Mouse (Mus musculus) kidney, postnatal 0 days (tissue): ENCODE results near the gene Cpm. TPM values are rescaled to one million over a fixed set of nuclear protein-coding genes. Genes with fewer than 3 reads are reported as not detected.

Source experiments
- ATAC-seq: fragments of 200-750 bp; cut with Nextera tagmentation; replicated peaks from 2 replicates; pipeline ENCODE4 v1.8.0; 2017; ENCODE audit warnings: low read depth, moderate number of reproducible peaks, moderate TSS enrichment, moderate library complexity; ENCODE audit not compliant: low FRiP score
- DNase-seq: peaks from one replicate; pipeline ENCODE4 v3.0.0-alpha.2; 2016; ENCODE audit warnings: low spot score
- H3K27ac ChIP-seq: fragments of 300-500 bp; sonication (generic); 2 replicates; pipeline ENCODE4 v1.5.1; 2014; ENCODE audit warnings: mild to moderate bottlenecking
- H3K27me3 ChIP-seq: fragments of 300-500 bp; sonication (generic); 2 replicates; pipeline ENCODE4 v1.6.1; 2014; ENCODE audit warnings: low read length, mixed read lengths; ENCODE audit not compliant: insufficient read depth
- H3K36me3 ChIP-seq: fragments of 300-500 bp; sonication (generic); 2 replicates; pipeline ENCODE4 v1.6.1; 2014; ENCODE audit warnings: low read length, mixed read lengths; ENCODE audit not compliant: insufficient read depth
- H3K4me1 ChIP-seq: fragments of 300-500 bp; sonication (generic); replicated peaks from 2 replicates; pipeline ENCODE4 v1.6.1; 2014; ENCODE audit warnings: antibody characterized with exemption, low read length, mixed read lengths; ENCODE audit not compliant: insufficient read depth
- H3K4me2 ChIP-seq: fragments of 300-500 bp; sonication (generic); 2 replicates; pipeline ENCODE4 v1.6.1; 2014; ENCODE audit warnings: mild to moderate bottlenecking, low read length, moderate library complexity, mixed read lengths
- H3K4me3 ChIP-seq: fragments of 300-500 bp; sonication (generic); replicated peaks from 2 replicates; pipeline ENCODE4 v1.5.1; 2014; ENCODE audit warnings: low read depth, low read length
- H3K9ac ChIP-seq: fragments of 300-500 bp; sonication (generic); 2 replicates; pipeline ENCODE4 v1.6.1; 2014; ENCODE audit warnings: low read depth, low read length
- H3K9me3 ChIP-seq: fragments of 300-500 bp; sonication (generic); replicated peaks from 2 replicates; pipeline ENCODE4 v1.6.1; 2016; ENCODE audit warnings: low read length, inconsistent platforms, mixed read lengths
- CTCF ChIP-seq: IDR thresholded peaks from 2 replicates; pipeline ENCODE4 v1.5.1; 2016; ENCODE audit warnings: antibody characterized with exemption, low read depth, mild to moderate bottlenecking, moderate library complexity
- WGBS: fragments of 180-500 bp; shearing (Covaris S2); extraction: QIAGEN DNeasy Blood & Tissue Kit; methylation state at CpG from one replicate; pipeline ENCODE4 v1.1.7; 2014; 5-methylcytosine and 5-hydroxymethylcytosine counted together
- polyA plus RNA-seq: library from polyadenylated mRNA; unstranded; fragments of >200 nt; fragmentation: Nextera tagmentation; extraction: Ambion mirVana; gene quantifications from 2 replicates; pipeline ENCODE4 v1.2.1, GENCODE M21; 2015

Gene Cpm
- polyA plus RNA-seq, 1 experiment from 2014 or later, result 51.7 TPM

GRCm38 (mm10) chr10:117603834-117604623 is 25.3 kb upstream of the Cpm start:
- Histone ChIP-seq H3K4me2 (no peak overlapping the region), H3K4me3 (no peak overlapping the region), H3K9ac (no peak overlapping the region), H3K36me3 (no peaks in the 10 kb centered on the region), H3K27ac (no peak overlapping the region), H3K27me3 (no peaks in the 10 kb centered on the region), H3K9me3 (no peaks in the 10 kb centered on the region), H3K4me1 (no peaks in the 10 kb centered on the region)
- WGBS, result 71% methylated on average over 14 of the region's 14 CpGs
- ATAC-seq (no peak), DNase-seq (no peak)
- no peak for TF ChIP-seq CTCF

GRCm38 (mm10) chr10:117604624-117605282 is 24.5 kb upstream of the Cpm start:
- H3K4me2 ChIP-seq, result no peak overlapping the region
- H3K36me3 ChIP-seq, result no peaks in the 10 kb centered on the region
- DNase-seq, result no peak
- no peak overlapping the region for H3K4me3 ChIP-seq
- no peak overlapping the region for H3K9ac ChIP-seq
- no peaks in the 10 kb centered on the region for H3K27me3 ChIP-seq
- H3K4me1 ChIP-seq, result no peaks in the 10 kb centered on the region
- 88% methylated on average over 8 of the region's 8 CpGs for WGBS
- no peak for TF ChIP-seq CTCF
- H3K9me3 ChIP-seq, result no peaks in the 10 kb centered on the region
- no peak overlapping the region for H3K27ac ChIP-seq
- ATAC-seq, result no peak

GRCm38 (mm10) chr10:117605283-117606243 is 23.7 kb upstream of the Cpm start:
- Histone ChIP-seq H3K4me3 (no peak overlapping the region), H3K36me3 (no peaks in the 10 kb centered on the region), H3K27me3 (no peaks in the 10 kb centered on the region), H3K9me3 (no peaks in the 10 kb centered on the region), H3K4me2 (no peak overlapping the region), H3K4me1 (no peaks in the 10 kb centered on the region), H3K27ac (no peak overlapping the region), H3K9ac (no peak overlapping the region)
- DNase-seq (no peak), ATAC-seq (no peak)
- WGBS, result 80% methylated on average over 15 of the region's 15 CpGs
- TF ChIP-seq CTCF, result no peak

- Histone ChIP-seq H3K4me2 (no peak overlapping the region), H3K27me3 (no peaks in the 10 kb centered on the region), H3K4me3 (no peak overlapping the region), H3K27ac (no peak overlapping the region), H3K4me1 (no peaks in the 10 kb centered on the region), H3K36me3 (no peaks in the 10 kb centered on the region), H3K9ac (no peak overlapping the region), H3K9me3 (no peaks in the 10 kb centered on the region)
- no peak for TF ChIP-seq CTCF
- DNase-seq (no peak), ATAC-seq (no peak)
- 69% methylated on average over 5 of the region's 5 CpGs for WGBS
Observed at GRCm38 (mm10) chr10:117606423-117606822, 22.9 kb upstream of the Cpm start.

GRCm38 (mm10) chr10:117607051-117607803 is 22.1 kb upstream of the Cpm start:
- ATAC-seq, result no peak
- TF ChIP-seq CTCF, result no peak
- Histone ChIP-seq H3K9me3 (no peaks in the 10 kb centered on the region), H3K27me3 (no peaks in the 10 kb centered on the region), H3K4me3 (no peak overlapping the region), H3K4me1 (no peaks in the 10 kb centered on the region), H3K36me3 (no peaks in the 10 kb centered on the region), H3K4me2 (no peak overlapping the region), H3K27ac (no peak overlapping the region), H3K9ac (no peak overlapping the region)
- no peak for DNase-seq
- 92% methylated on average over 20 of the region's 20 CpGs for WGBS
